ENCODE assay signal across 17 mouse cellular contexts in the genomic region with DNA sequence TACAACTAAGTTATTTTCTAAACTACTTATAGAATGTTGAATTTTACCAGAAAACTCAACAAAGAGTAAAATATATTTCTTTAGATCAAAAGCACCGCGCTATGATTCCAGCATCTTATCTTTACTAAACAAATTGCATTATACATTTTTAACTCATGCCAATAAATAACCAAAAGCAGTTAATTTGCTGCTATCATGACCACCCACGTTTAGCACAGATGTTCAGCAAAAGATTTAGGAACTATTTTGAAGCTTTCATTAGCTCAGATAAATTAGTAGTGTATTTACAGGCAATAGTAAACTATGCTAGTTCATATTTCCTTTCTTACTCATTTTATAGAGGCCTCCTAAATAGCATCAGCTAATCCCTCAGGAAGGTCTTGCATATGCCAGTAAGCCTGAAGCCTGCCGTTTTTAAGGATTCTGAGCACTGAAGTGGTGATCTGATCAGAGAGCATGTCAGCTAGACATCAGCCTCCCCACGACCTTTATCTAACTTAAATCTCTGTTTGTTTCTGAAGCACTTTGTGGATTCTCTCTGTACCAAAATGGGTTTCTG.
"Had no signal": no experiment of that assay in that cellular context is flagged by ENCODE, and none has a peak within 500 bp of the region (broad histone marks: within the 10 kb centered on the region; RNA-seq: fewer than 3 reads in every experiment).

No protein-coding gene starts in this region.

- H3K9ac ChIP-seq: hindbrain, embryonic 13.5 days; limb, embryonic 13.5 days; midbrain, embryonic 12.5 days; neural tube, embryonic 13.5 days had no signal

- ATAC-seq: hindbrain, postnatal 0 days; midbrain, embryonic 16.5 days had no signal

- H3K27me3 ChIP-seq: hindbrain, embryonic 13.5 days; limb, embryonic 13.5 days; megakaryocyte, embryonic 14.5 days; midbrain, embryonic 12.5 days; neural tube, embryonic 13.5 days had no signal

- DNase-seq: kidney, adult 18-20 months; kidney, postnatal 36 days; left cerebral cortex, postnatal 4 days; lung, adult 18-20 months; retina, postnatal 1 day; right cerebral cortex, postnatal 4 days; spleen, adult 18-20 months; thymus, adult 18-20 months; thymus, postnatal 36 days had no signal

- H3K9me3 ChIP-seq: hindbrain, embryonic 13.5 days; limb, embryonic 13.5 days; megakaryocyte, embryonic 14.5 days; midbrain, embryonic 12.5 days; neural tube, embryonic 13.5 days had no signal

- H3K4me3 ChIP-seq: hindbrain, embryonic 13.5 days; layer of hippocampus, adult 2 months; limb, embryonic 13.5 days; megakaryocyte, embryonic 14.5 days; midbrain, embryonic 12.5 days; neural tube, embryonic 13.5 days had no signal

- H3K36me3 ChIP-seq: hindbrain, embryonic 13.5 days; limb, embryonic 13.5 days; midbrain, embryonic 12.5 days; neural tube, embryonic 13.5 days had no signal

- H3K27ac ChIP-seq: hindbrain, embryonic 13.5 days; hindbrain, postnatal 0 days; layer of hippocampus, adult 2 months; limb, embryonic 13.5 days; midbrain, embryonic 12.5 days; neural tube, embryonic 13.5 days had no signal

- H3K4me2 ChIP-seq: hindbrain, embryonic 13.5 days; limb, embryonic 13.5 days; midbrain, embryonic 12.5 days; neural tube, embryonic 13.5 days had no signal

- H3K4me1 ChIP-seq: hindbrain, embryonic 13.5 days; limb, embryonic 13.5 days; megakaryocyte, embryonic 14.5 days; midbrain, embryonic 12.5 days; neural tube, embryonic 13.5 days had no signal
